ENCODE assay signal across 23 mouse cellular contexts in the genomic region with DNA sequence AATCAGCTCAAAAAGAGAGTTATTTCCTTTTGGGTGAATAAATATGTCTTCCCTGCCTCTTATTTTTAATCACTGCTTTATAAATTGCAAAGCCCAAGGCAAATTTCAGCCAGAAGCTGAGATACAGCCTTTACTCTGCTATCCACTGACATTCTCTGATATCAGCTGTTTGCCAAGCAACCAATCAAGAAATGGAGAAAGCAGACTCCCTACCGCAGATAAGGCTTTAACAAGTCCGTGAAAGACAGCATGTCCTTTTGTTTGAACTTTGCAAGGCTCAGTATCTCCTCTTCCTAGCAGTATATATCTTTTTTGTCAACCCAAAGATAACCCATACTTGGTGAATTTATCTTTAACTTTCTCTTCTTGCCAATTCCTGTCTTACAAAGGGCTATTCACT.
DNase-seq lines count a peak whose midpoint lies in the region; ATAC-seq and TF ChIP-seq lines count a peak whose summit lies in the region.
"Had no signal": no experiment of that assay in that cellular context is flagged by ENCODE, and none has a peak within 500 bp of the region (broad histone marks: within the 10 kb centered on the region; RNA-seq: fewer than 3 reads in every experiment).

No protein-coding gene starts in this region.

- peaks cover 6% of the 10 kb centered on the region for H3K4me1 ChIP-seq in midbrain, embryonic 13.5 days (replicated peaks)
- peaks cover 10% of the 10 kb centered on the region for H3K4me1 ChIP-seq in midbrain, embryonic 10.5 days
- no peaks in the 10 kb centered on the region for H3K4me1 ChIP-seq in MEL (ENCODE audit: control insufficient read depth in 1 of 2, insufficient read depth in 2 of 2, low read length in 2 of 2)
- H3K4me1 ChIP-seq: embryonic facial prominence, embryonic 10.5 days; forebrain, embryonic 13.5 days; forebrain, embryonic 15.5 days had no signal

- H3K9ac ChIP-seq in midbrain, embryonic 13.5 days (replicated peaks): no peak overlapping the region
- H3K9ac ChIP-seq in MEL (ENCODE audit: control insufficient read depth, low read depth, low read length, poor library complexity, severe bottlenecking): no peak overlapping the region
- H3K9ac ChIP-seq: embryonic facial prominence, embryonic 12.5 days; forebrain, embryonic 13.5 days; forebrain, embryonic 15.5 days; forebrain, postnatal 0 days had no signal

- no peak for TF ChIP-seq EP300 in MEL (IDR thresholded peaks at IDR 0.05; ENCODE audit: low read depth in 1 of 2, low read length in 2 of 2)

- no peak overlapping the region for H3K4me3 ChIP-seq in midbrain, embryonic 13.5 days (replicated peaks)
- H3K4me3 ChIP-seq in midbrain, embryonic 10.5 days: no peak overlapping the region
- H3K4me3 ChIP-seq in MEL (ENCODE audit: control insufficient read depth in 1 of 2, insufficient read depth in 1 of 2, low read depth in 2 of 2, low read length in 2 of 2): no peak overlapping the region
- H3K4me3 ChIP-seq: embryonic facial prominence, embryonic 10.5 days; embryonic facial prominence, embryonic 12.5 days; forebrain, embryonic 13.5 days; forebrain, embryonic 15.5 days had no signal

- no peaks in the 10 kb centered on the region for H3K79me2 ChIP-seq in MEL (ENCODE audit: control insufficient read depth, insufficient read depth, low read length, poor library complexity)

- H3K27me3 ChIP-seq in midbrain, embryonic 13.5 days: no peaks in the 10 kb centered on the region
- H3K27me3 ChIP-seq in midbrain, embryonic 10.5 days (ENCODE audit: low read depth, poor library complexity, severe bottlenecking): no peaks in the 10 kb centered on the region
- H3K27me3 ChIP-seq in MEL (ENCODE audit: control insufficient read depth in 1 of 2, insufficient read depth in 2 of 2, low read length in 2 of 2): no peaks in the 10 kb centered on the region
- H3K27me3 ChIP-seq: embryonic facial prominence, embryonic 12.5 days; forebrain, embryonic 13.5 days; forebrain, embryonic 15.5 days; Patski had no signal

- no peak overlapping the region for H3K4me2 ChIP-seq in midbrain, embryonic 13.5 days (replicated peaks)
- H3K4me2 ChIP-seq: embryonic facial prominence, embryonic 12.5 days; forebrain, embryonic 13.5 days; forebrain, embryonic 15.5 days had no signal

- no peaks in the 10 kb centered on the region for H3K9me3 ChIP-seq in midbrain, embryonic 13.5 days
- H3K9me3 ChIP-seq in midbrain, embryonic 10.5 days (replicated peaks): no peaks in the 10 kb centered on the region
- H3K9me3 ChIP-seq in MEL (replicated peaks; ENCODE audit: insufficient read depth, low read length): no peaks in the 10 kb centered on the region
- H3K9me3 ChIP-seq: embryonic facial prominence, embryonic 10.5 days; embryonic facial prominence, embryonic 12.5 days; forebrain, embryonic 13.5 days; forebrain, embryonic 15.5 days had no signal

- H3K27ac ChIP-seq in midbrain, embryonic 13.5 days: peak overlapping the region; percentile 44; the same call in 1 of the 2 replicates
- H3K27ac ChIP-seq in midbrain, embryonic 10.5 days (replicated peaks): no peak overlapping the region
- H3K27ac ChIP-seq in MEL (ENCODE audit: control insufficient read depth, low read depth, low read length): no peak overlapping the region
- H3K27ac ChIP-seq: embryonic facial prominence, embryonic 10.5 days; embryonic facial prominence, embryonic 12.5 days; forebrain, embryonic 13.5 days; forebrain, embryonic 15.5 days had no signal

- TF ChIP-seq RAD21 in MEL (IDR thresholded peaks at IDR 0.05; ENCODE audit: low read depth, low read length): no peak

- no peak for DNase-seq in midbrain, embryonic 10.5 days (ENCODE audit: low spot score)
- DNase-seq in ovary, adult 18-20 months (ENCODE audit: low spot score): peak; percentile 6
- DNase-seq in ovary, postnatal 14 days (ENCODE audit: low spot score): no peak
- DNase-seq in MEL (ENCODE audit: low read depth, low spot score): peak; percentile 5
- no peak for DNase-seq in embryo, embryonic 11 days
- DNase-seq: adrenal gland, adult 8-10 months; adrenal gland, postnatal 14 days; adrenal gland, postnatal 36 days; cerebellum, adult 11 months; cerebellum, adult 18-20 months; cerebellum, adult 8-10 months; cerebellum, adult 9-11 months; cerebellum, postnatal 14 days; cerebellum, postnatal 36 days; forebrain, postnatal 0 days had no signal

- no peak for ATAC-seq in midbrain, embryonic 13.5 days
- ATAC-seq in megakaryocyte-erythroid progenitor cell, adult 5-6 weeks (replicated peaks; ENCODE audit: low FRiP score, low TSS enrichment, poor library complexity, severe bottlenecking): peak; percentile 68
- ATAC-seq: activated CD4-positive, CD25-positive, alpha-beta regulatory T cell, adult 4 months; forebrain, embryonic 13.5 days; forebrain, embryonic 15.5 days; forebrain, postnatal 0 days; Patski had no signal

- no peaks in the 10 kb centered on the region for H3K36me3 ChIP-seq in midbrain, embryonic 13.5 days
- H3K36me3 ChIP-seq in midbrain, embryonic 10.5 days: peaks cover 28% of the 10 kb centered on the region
- no peaks in the 10 kb centered on the region for H3K36me3 ChIP-seq in MEL (ENCODE audit: control insufficient read depth in 1 of 2, insufficient read depth in 2 of 2, low read length in 2 of 2)
- H3K36me3 ChIP-seq: embryonic facial prominence, embryonic 12.5 days; forebrain, embryonic 15.5 days had no signal

- WGBS in midbrain, embryonic 13.5 days: 48% methylated on average over 2 of the region's 2 CpGs
- 65% methylated on average over 2 of the region's 2 CpGs for WGBS in midbrain, embryonic 10.5 days

- no peak for TF ChIP-seq CTCF in MEL (IDR thresholded peaks at IDR 0.05 in 2 of 3, conservative IDR thresholded peaks at IDR 0.05 in 1 of 3; ENCODE audit: control insufficient read depth in 1 of 3, insufficient read depth in 1 of 3, low read depth in 2 of 3, low read length in 3 of 3, poor library complexity in 1 of 3, severe bottlenecking in 1 of 3)

- no peak for TF ChIP-seq POLR2A in MEL (IDR thresholded peaks at IDR 0.05; ENCODE audit: control insufficient read depth in 1 of 2, insufficient read depth in 1 of 2, low read depth in 1 of 2, low read length in 2 of 2, poor library complexity in 1 of 2)

TF ChIP-seq in MEL, 35 proteins besides CTCF, POLR2A, EP300 and RAD21:
- no peak for TF ChIP-seq MYB (IDR thresholded peaks at IDR 0.05; ENCODE audit: low read depth, low read length)
- no peak for TF ChIP-seq USF1 (IDR thresholded peaks at IDR 0.05; ENCODE audit: low read depth, low read length)
- TF ChIP-seq SMC3 (IDR thresholded peaks at IDR 0.05; ENCODE audit: low read depth, low read length): no peak
- TF ChIP-seq TCF12 (IDR thresholded peaks at IDR 0.05; ENCODE audit: low read depth, low read length): no peak
- TF ChIP-seq TAL1 (IDR thresholded peaks at IDR 0.05; ENCODE audit: low read length): no peak
- no peak for TF ChIP-seq TBP (IDR thresholded peaks at IDR 0.05; ENCODE audit: low read depth, low read length)
- no peak for TF ChIP-seq NELFE (IDR thresholded peaks at IDR 0.05; ENCODE audit: low read depth, low read length)
- no peak for TF ChIP-seq POLR2AphosphoS2 (IDR thresholded peaks at IDR 0.05; ENCODE audit: low read length)
- TF ChIP-seq ZNF384 (IDR thresholded peaks at IDR 0.05; ENCODE audit: low read depth, low read length): no peak
- no peak for TF ChIP-seq MXI1 (IDR thresholded peaks at IDR 0.05; ENCODE audit: low read depth, low read length)
TF ChIP-seq in MEL: peak in this region for 0.

Comparison
In these comparisons a context has a peak if more than half of its experiments do, and no peak if none do; other contexts are left out.
1. DNase-seq: peak in ovary, adult 18-20 months (single experiment) and MEL (single experiment); none in midbrain, embryonic 10.5 days (single experiment), ovary, postnatal 14 days (single experiment) and embryo, embryonic 11 days (single experiment).